Mouse (Mus musculus): ENCODE data around the gene Rtraf. TPM values are rescaled to one million over a fixed set of nuclear protein-coding genes. Genes with fewer than 3 reads are reported as not detected.

Rtraf gene
- polyA plus RNA-seq, 1 experiment, result 110 TPM

- peaks cover 7% of the 10 kb centered on the region for H3K4me1 ChIP-seq (ENCODE audit: control insufficient read depth, insufficient read depth, low read length)
- peak; percentile 71 for TF ChIP-seq CTCF (IDR thresholded peaks at IDR 0.05; ENCODE audit: low read depth, low read length)
- TF ChIP-seq POLR2A (IDR thresholded peaks at IDR 0.05; ENCODE audit: borderline replicate concordance, low read depth, low read length), result no peak
- no peak overlapping the region for H3K27ac ChIP-seq (ENCODE audit: insufficient read depth, low read depth, low read length)
- H3K4me3 ChIP-seq (ENCODE audit: insufficient read depth, low read length), result peak overlapping the region; percentile 30
Measured at GRCm38 (mm10) chr14:19839600-19840332, 16.1 kb upstream of the Rtraf start.

GRCm38 (mm10) chr14:19836289-19836688 lies 12.7 kb upstream of the Rtraf start:
- no peak overlapping the region for H3K27ac ChIP-seq (ENCODE audit: insufficient read depth, low read depth, low read length)
- TF ChIP-seq POLR2A (IDR thresholded peaks at IDR 0.05; ENCODE audit: borderline replicate concordance, low read depth, low read length), result no peak
- peaks cover 17% of the 10 kb centered on the region for H3K4me1 ChIP-seq (ENCODE audit: control insufficient read depth, insufficient read depth, low read length)
- no peak overlapping the region for H3K4me3 ChIP-seq (ENCODE audit: insufficient read depth, low read length)

GRCm38 (mm10) chr14:19825481-19825880 lies 1.9 kb upstream of the Rtraf start:
- no peak for TF ChIP-seq POLR2A (IDR thresholded peaks at IDR 0.05; ENCODE audit: borderline replicate concordance, low read depth, low read length)
- TF ChIP-seq CTCF (IDR thresholded peaks at IDR 0.05; ENCODE audit: low read depth, low read length), result no peak
- Histone ChIP-seq H3K27ac (ENCODE audit: insufficient read depth, low read depth, low read length) (no peak overlapping the region), H3K4me1 (ENCODE audit: control insufficient read depth, insufficient read depth, low read length) (peaks cover 11% of the 10 kb centered on the region), H3K4me3 (ENCODE audit: insufficient read depth, low read length) (no peak overlapping the region)

GRCm38 (mm10) chr14:19821686-19822085 lies 1.9 kb downstream of the Rtraf start:
- H3K27ac ChIP-seq (ENCODE audit: insufficient read depth, low read depth, low read length), result no peak overlapping the region
- H3K4me1 ChIP-seq (ENCODE audit: control insufficient read depth, insufficient read depth, low read length), result peaks cover 7% of the 10 kb centered on the region
- TF ChIP-seq CTCF (IDR thresholded peaks at IDR 0.05; ENCODE audit: low read depth, low read length) (no peak), POLR2A (IDR thresholded peaks at IDR 0.05; ENCODE audit: borderline replicate concordance, low read depth, low read length) (no peak)
- H3K4me3 ChIP-seq (ENCODE audit: insufficient read depth, low read length), result no peak overlapping the region

GRCm38 (mm10) chr14:19817949-19818348 lies 5.7 kb downstream of the Rtraf start:
- peaks cover 2% of the 10 kb centered on the region for H3K4me1 ChIP-seq (ENCODE audit: control insufficient read depth, insufficient read depth, low read length)
- no peak overlapping the region for H3K27ac ChIP-seq (ENCODE audit: insufficient read depth, low read depth, low read length)
- no peak overlapping the region for H3K4me3 ChIP-seq (ENCODE audit: insufficient read depth, low read length)
- TF ChIP-seq CTCF (IDR thresholded peaks at IDR 0.05; ENCODE audit: low read depth, low read length) (peak; percentile 37; the same call in 1 of the 2 replicates), POLR2A (IDR thresholded peaks at IDR 0.05; ENCODE audit: borderline replicate concordance, low read depth, low read length) (no peak)

GRCm38 (mm10) chr14:19813061-19813460 lies 10.6 kb downstream of the Rtraf start:
- TF ChIP-seq CTCF (IDR thresholded peaks at IDR 0.05; ENCODE audit: low read depth, low read length) (no peak), POLR2A (IDR thresholded peaks at IDR 0.05; ENCODE audit: borderline replicate concordance, low read depth, low read length) (no peak)
- Histone ChIP-seq H3K27ac (ENCODE audit: insufficient read depth, low read depth, low read length) (no peak overlapping the region), H3K4me1 (ENCODE audit: control insufficient read depth, insufficient read depth, low read length) (no peaks in the 10 kb centered on the region), H3K4me3 (ENCODE audit: insufficient read depth, low read length) (no peak overlapping the region)

GRCm38 (mm10) chr14:19809934-19810333 lies 13.7 kb downstream of the Rtraf start:
- TF ChIP-seq CTCF (IDR thresholded peaks at IDR 0.05; ENCODE audit: low read depth, low read length), result no peak
- TF ChIP-seq POLR2A (IDR thresholded peaks at IDR 0.05; ENCODE audit: borderline replicate concordance, low read depth, low read length), result no peak
- Histone ChIP-seq H3K4me3 (ENCODE audit: insufficient read depth, low read length) (no peak overlapping the region), H3K4me1 (ENCODE audit: control insufficient read depth, insufficient read depth, low read length) (no peaks in the 10 kb centered on the region), H3K27ac (ENCODE audit: insufficient read depth, low read depth, low read length) (no peak overlapping the region)

- no peak overlapping the region for H3K27ac ChIP-seq (ENCODE audit: insufficient read depth, low read depth, low read length)
- TF ChIP-seq CTCF (IDR thresholded peaks at IDR 0.05; ENCODE audit: low read depth, low read length) (no peak), POLR2A (IDR thresholded peaks at IDR 0.05; ENCODE audit: borderline replicate concordance, low read depth, low read length) (no peak)
- H3K4me1 ChIP-seq (ENCODE audit: control insufficient read depth, insufficient read depth, low read length), result peaks cover 3% of the 10 kb centered on the region; the same call in 1 of the 2 replicates
- H3K4me3 ChIP-seq (ENCODE audit: insufficient read depth, low read length), result no peak overlapping the region
Measured at GRCm38 (mm10) chr14:19807858-19808257, 15.8 kb downstream of the Rtraf start.

- H3K27ac ChIP-seq (ENCODE audit: insufficient read depth, low read depth, low read length), result no peak overlapping the region
- H3K4me3 ChIP-seq (ENCODE audit: insufficient read depth, low read length), result no peak overlapping the region
- peaks cover 3% of the 10 kb centered on the region; the same call in 1 of the 2 replicates for H3K4me1 ChIP-seq (ENCODE audit: control insufficient read depth, insufficient read depth, low read length)
- no peak for TF ChIP-seq CTCF (IDR thresholded peaks at IDR 0.05; ENCODE audit: low read depth, low read length)
- no peak for TF ChIP-seq POLR2A (IDR thresholded peaks at IDR 0.05; ENCODE audit: borderline replicate concordance, low read depth, low read length)
Measured at GRCm38 (mm10) chr14:19807339-19807738, 16.3 kb downstream of the Rtraf start.

GRCm38 (mm10) chr14:19803623-19804022 lies 20.0 kb downstream of the Rtraf start:
- Histone ChIP-seq H3K27ac (ENCODE audit: insufficient read depth, low read depth, low read length) (no peak overlapping the region), H3K4me1 (ENCODE audit: control insufficient read depth, insufficient read depth, low read length) (peaks cover 4% of the 10 kb centered on the region; the same call in 1 of the 2 replicates), H3K4me3 (ENCODE audit: insufficient read depth, low read length) (no peak overlapping the region)
- TF ChIP-seq CTCF (IDR thresholded peaks at IDR 0.05; ENCODE audit: low read depth, low read length) (no peak), POLR2A (IDR thresholded peaks at IDR 0.05; ENCODE audit: borderline replicate concordance, low read depth, low read length) (no peak)
